Mouse (Mus musculus) lung, postnatal 0 days (tissue): ENCODE results near the gene Lancl3.

Source experiments
- CTCF ChIP-seq: IDR thresholded peaks from 2 replicates; pipeline ENCODE4 v1.5.1; 2016; ENCODE audit warnings: antibody characterized with exemption, mild to moderate bottlenecking
- EP300 ChIP-seq: IDR thresholded peaks from 2 replicates; pipeline ENCODE4 v1.6.1; 2016; ENCODE audit warnings: antibody characterized with exemption, mild to moderate bottlenecking, control low read depth

DNA sequence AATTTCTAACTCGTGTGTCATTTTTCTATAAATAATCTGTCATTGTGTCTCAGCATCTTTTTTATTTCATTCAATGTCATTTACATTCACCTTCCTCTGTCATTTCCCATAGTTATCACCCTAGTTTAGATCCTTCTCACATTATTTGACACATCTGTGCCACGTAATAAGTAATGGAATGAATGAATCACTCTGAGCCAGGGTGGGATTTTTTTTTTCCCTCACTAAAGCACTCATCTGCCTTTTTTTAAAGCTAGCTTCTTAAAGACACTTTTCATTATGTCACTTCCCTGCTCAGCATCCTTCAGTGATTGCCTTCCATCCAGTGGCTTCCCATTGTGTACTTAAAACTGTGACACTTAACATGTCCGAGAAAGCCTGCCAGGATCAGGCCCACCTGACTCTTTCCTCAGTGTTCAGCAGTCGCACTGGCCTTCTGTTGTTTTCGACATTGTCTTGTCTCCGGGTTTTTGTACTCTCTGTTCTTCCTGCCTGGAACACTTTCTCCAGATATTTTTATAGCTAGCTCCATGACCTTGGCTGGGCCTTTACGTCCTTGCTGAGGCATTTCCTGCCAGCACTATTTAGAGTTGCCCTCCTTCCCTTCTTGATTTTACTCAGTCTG lies 3.2 kb downstream of the Lancl3 start:
- TF ChIP-seq CTCF (no peak), EP300 (no peak)
